Mouse (Mus musculus) heart, adult 2 months (tissue): ENCODE measurements around the gene Evc2. TPM values are rescaled to one million over a fixed set of nuclear protein-coding genes. Genes with fewer than 3 reads are reported as not detected.

Source experiments
- DNase-seq, 2 experiments: peaks; one replicate each; pipeline ENCODE4 v3.0.0; 2021
- H3K27ac ChIP-seq: fragments of 200-600 bp; 2 replicates; pipeline ENCODE4 v1.8.1; 2022
- H3K27me3 ChIP-seq: fragments of 200-500 bp; 2 replicates; pipeline ENCODE4 v1.6.1; 2012; ENCODE audit warnings: mild to moderate bottlenecking, low read length, inconsistent platforms, mixed read lengths; ENCODE audit not compliant: control insufficient read depth, insufficient read depth
- H3K36me3 ChIP-seq: fragments of 200-500 bp; 2 replicates; pipeline ENCODE4 v1.6.1; 2012; ENCODE audit warnings: low read length, inconsistent platforms; ENCODE audit not compliant: control insufficient read depth, insufficient read depth
- H3K4me1 ChIP-seq: fragments of 200-500 bp; 2 replicates; pipeline ENCODE4 v1.6.1; 2011; ENCODE audit warnings: low read length; ENCODE audit not compliant: control insufficient read depth, insufficient read depth
- H3K4me3 ChIP-seq: fragments of 200-600 bp; 2 replicates; pipeline ENCODE4 v1.8.1; 2022
- H3K79me2 ChIP-seq: fragments of 200-500 bp; replicated peaks from 2 replicates; pipeline ENCODE4 v1.6.1; 2012; ENCODE audit warnings: mild to moderate bottlenecking, inconsistent platforms, low read length, moderate library complexity, mixed read lengths; ENCODE audit not compliant: control insufficient read depth, insufficient read depth
- H3K9ac ChIP-seq: fragments of 200-500 bp; 2 replicates; pipeline ENCODE4 v1.6.1; 2012; ENCODE audit warnings: low read depth, mild to moderate bottlenecking, control low read depth, inconsistent platforms, low read length, mixed read lengths
- CTCF ChIP-seq: fragments of 200-600 bp; IDR thresholded peaks from 2 replicates; pipeline ENCODE4 v1.8.1; 2022; ENCODE audit warnings: antibody characterized with exemption, mild to moderate bottlenecking, moderate library complexity
- EP300 ChIP-seq: fragments of 200-500 bp; IDR thresholded peaks from 2 replicates; pipeline ENCODE4 v1.6.1; 2011; ENCODE audit warnings: low read depth, low read length, control low read depth; ENCODE audit not compliant: insufficient read depth
- POLR2A ChIP-seq: fragments of 200-500 bp; IDR thresholded peaks from 2 replicates; pipeline ENCODE4 v1.6.1; 2011; ENCODE audit warnings: mild to moderate bottlenecking, low read depth, low read length, control low read depth; ENCODE audit not compliant: insufficient read depth
- WGBS: fragments of 180-500 bp; shearing (Covaris S2); methylation state at CpG from one replicate; pipeline ENCODE4 v1.1.7; 2018; 5-methylcytosine and 5-hydroxymethylcytosine counted together
- intact Hi-C: fragments of 180-260 bp; cut with DNase I; formaldehyde crosslinking; loops from one replicate; pipeline ENCODE4 v1.15.1; 2025
- long read RNA-seq: library from polyadenylated mRNA; stranded (forward); transcript quantifications from one replicate; pipeline ENCODE4 v2.0.0, GENCODE M21; 2021
- polyA plus RNA-seq: library from polyadenylated mRNA; depleted of rRNA; stranded (reverse); fragments of >200 nt; gene quantifications from 2 replicates; pipeline ENCODE4 v1.2.3, GENCODE M21; 2012; rRNA removed
- total RNA-seq, 2 experiments: library from RNA; stranded (reverse); gene quantifications; 2 replicates each; pipeline ENCODE4 v1.2.3; 2021

The Evc2 gene
- 1 to 10 TPM; 4.3 to 4.9 TPM for total RNA-seq
- 8.3 and 9.5 TPM in 2 replicates for polyA plus RNA-seq
- long read RNA-seq, full-length matches to known transcripts, result 5 of 7 reads
- long read RNA-seq, partial matches to known transcripts, result 0 of 7 reads
- long read RNA-seq, other reads (novel, unspliced or antisense), result 2 of 7 reads

- intact Hi-C loops, result no loop called here
- TF ChIP-seq EP300 (no peak), CTCF (peak; percentile 43), POLR2A (peak; percentile 69)
- Histone ChIP-seq H3K9ac (peak within 1 kb of the TSS; percentile 69), H3K27me3 (peaks cover 2% of the 10 kb centered on the region; the same call in 1 of the 2 replicates), H3K4me3 (peak within 1 kb of the TSS; percentile 57), H3K79me2 (no peaks in the 10 kb centered on the region), H3K4me1 (peaks cover 5% of the 10 kb centered on the region), H3K36me3 (no peaks in the 10 kb centered on the region), H3K27ac (peak within 1 kb of the TSS; percentile 65)
- peak; percentile 80 to 82 for DNase-seq
- under 1% methylated on average over 27 of the region's 27 CpGs for WGBS
Measured at GRCm38 (mm10) chr5:37338288-37338687, at the start of gene Evc2. Evc2 (plus strand) TSS chr5:37338499.

GRCm38 (mm10) chr5:37289236-37289635 is 49.1 kb upstream of the Evc2 start:
- intact Hi-C loops, result loop anchor here (5.0 kb wide), 1 partner anchor 142 kb away; no protein-coding TSS in a partner anchor
- Histone ChIP-seq H3K36me3 (no peaks in the 10 kb centered on the region), H3K9ac (no peak overlapping the region), H3K4me1 (no peaks in the 10 kb centered on the region), H3K79me2 (no peaks in the 10 kb centered on the region), H3K4me3 (no peak overlapping the region), H3K27ac (no peak overlapping the region), H3K27me3 (no peaks in the 10 kb centered on the region)
- no peak for DNase-seq
- 20% methylated on average over 3 of the region's 3 CpGs for WGBS
- no peak for TF ChIP-seq POLR2A
- TF ChIP-seq CTCF, result peak; percentile 89

DNA sequence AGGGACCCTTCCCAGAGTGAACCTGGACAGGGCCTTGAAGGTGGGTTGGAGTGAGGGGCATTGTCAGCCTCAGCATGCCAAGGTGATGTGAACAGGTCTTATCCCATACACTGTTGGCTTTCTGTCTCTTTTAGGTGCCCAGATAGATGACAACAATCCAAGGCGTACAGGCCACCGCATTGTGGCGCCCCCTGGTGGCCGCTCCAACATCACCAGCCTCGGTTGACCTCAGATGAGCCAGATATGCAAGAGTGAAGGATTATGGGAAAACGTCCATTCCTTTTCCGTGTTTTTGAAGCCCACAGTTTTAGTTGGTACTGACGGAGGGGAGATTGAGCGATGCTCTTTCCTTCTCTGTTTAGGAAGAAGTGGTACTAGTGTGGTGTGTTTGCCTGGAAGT is 47.3 kb upstream of the Evc2 start:
- Histone ChIP-seq H3K27ac (no peak overlapping the region), H3K4me3 (no peak overlapping the region), H3K27me3 (no peaks in the 10 kb centered on the region), H3K9ac (no peak overlapping the region), H3K36me3 (no peaks in the 10 kb centered on the region), H3K79me2 (no peaks in the 10 kb centered on the region), H3K4me1 (no peaks in the 10 kb centered on the region)
- TF ChIP-seq POLR2A (no peak), CTCF (peak; percentile 67)
- intact Hi-C loops, result loop anchor here (10.0 kb wide), 2 partner anchors 464 to 794 kb away; no protein-coding TSS in a partner anchor
- no peak for DNase-seq
- 63% methylated on average over 9 of the region's 9 CpGs for WGBS

- intact Hi-C loops, result loop anchor here (5.0 to 10.0 kb wide), 3 partner anchors 458 to 901 kb away; no protein-coding TSS in a partner anchor
- 51% methylated on average over 10 of the region's 10 CpGs for WGBS
Measured at GRCm38 (mm10) chr5:37296717-37297116, 41.6 kb upstream of the Evc2 start.

GRCm38 (mm10) chr5:37298370-37298769 is 39.9 kb upstream of the Evc2 start:
- TF ChIP-seq EP300 (0 out of 2 replicates have a peak, but pooled peaks have one; percentile 40), POLR2A (no peak), CTCF (peak; percentile 90)
- Histone ChIP-seq H3K27ac (no peak overlapping the region), H3K4me3 (no peak overlapping the region), H3K79me2 (no peaks in the 10 kb centered on the region), H3K4me1 (no peaks in the 10 kb centered on the region), H3K36me3 (no peaks in the 10 kb centered on the region), H3K27me3 (no peaks in the 10 kb centered on the region), H3K9ac (no peak overlapping the region)
- intact Hi-C loops, result loop anchor here (1.0 to 10.0 kb wide), 5 partner anchors 56 to 899 kb away; partner anchors contain the start of gene Stk32b
- WGBS, result 19% methylated on average over 7 of the region's 7 CpGs
- peak; percentile 13 to 33 for DNase-seq

More at GRCm38 (mm10) chr5:37296717-37297116, 41.6 kb upstream of the Evc2 start:
- no peaks in the 10 kb centered on the region for H3K27me3 ChIP-seq
- no peaks in the 10 kb centered on the region for H3K4me1 ChIP-seq
- TF ChIP-seq POLR2A (no peak), EP300 (no peak), CTCF (no peak)
- no peak overlapping the region for H3K9ac ChIP-seq
- H3K4me3 ChIP-seq, result no peak overlapping the region
- H3K27ac ChIP-seq, result no peak overlapping the region
- no peaks in the 10 kb centered on the region for H3K79me2 ChIP-seq
- no peak for DNase-seq
- no peaks in the 10 kb centered on the region for H3K36me3 ChIP-seq

DNA sequence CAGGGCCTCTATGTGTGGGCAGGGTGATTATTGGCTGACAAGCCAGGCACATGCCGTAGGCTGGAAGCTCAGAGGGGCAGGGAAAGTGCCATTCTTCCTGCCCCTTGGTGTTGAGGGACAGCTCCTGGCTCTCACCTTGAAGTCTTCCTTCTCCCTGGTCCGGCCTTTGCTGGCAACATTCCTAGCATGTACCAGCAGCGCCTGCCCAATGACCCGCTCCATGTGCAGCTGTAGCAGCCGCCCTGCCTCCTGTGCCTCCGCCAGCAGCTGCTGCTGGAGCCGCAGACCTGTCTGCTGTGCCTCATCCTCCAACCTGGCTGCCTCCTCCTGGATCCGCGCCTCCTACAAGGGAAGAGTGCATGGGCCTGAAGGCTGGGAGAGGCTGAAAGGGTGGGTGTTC is 28.3 kb upstream of the Evc2 start:
- Histone ChIP-seq H3K27ac (no peak overlapping the region), H3K4me1 (no peaks in the 10 kb centered on the region), H3K4me3 (no peak overlapping the region), H3K79me2 (no peaks in the 10 kb centered on the region), H3K27me3 (no peaks in the 10 kb centered on the region), H3K9ac (no peak overlapping the region), H3K36me3 (no peaks in the 10 kb centered on the region)
- no peak for DNase-seq
- no peak for TF ChIP-seq POLR2A
- no peak for TF ChIP-seq CTCF
- TF ChIP-seq EP300, result no peak
- intact Hi-C loops, result no loop called here
- WGBS, result 72% methylated on average over 9 of the region's 9 CpGs
